27 mouse cellular contexts compared by ENCODE assay signal in genomic region chr1:175883398-175883797, GRCm38 (mm10). TPM values are rescaled to one million over a fixed set of nuclear protein-coding genes. Genes with fewer than 3 reads are reported as not detected.
DNase-seq lines count a peak whose midpoint lies in the region; ATAC-seq and TF ChIP-seq lines count a peak whose summit lies in the region.
"Had no signal": no experiment of that assay in that cellular context is flagged by ENCODE, and none has a peak within 500 bp of the region (broad histone marks: within the 10 kb centered on the region; RNA-seq: fewer than 3 reads in every experiment).

No protein-coding gene starts in this region.

- H3K9ac ChIP-seq in liver, embryonic 12.5 days = no peak overlapping the region
- no peak overlapping the region for H3K9ac ChIP-seq in liver, embryonic 11.5 days (ENCODE audit: low read depth, low read length)
- no peak overlapping the region for H3K9ac ChIP-seq in heart, adult 2 months (ENCODE audit: low read depth, low read length)
- H3K9ac ChIP-seq: embryonic facial prominence, embryonic 13.5 days; forebrain, postnatal 0 days; heart, embryonic 13.5 days; hindbrain, embryonic 14.5 days; limb, embryonic 13.5 days; liver, postnatal 0 days; neural tube, embryonic 13.5 days had no signal

- TF ChIP-seq EP300 in heart, adult 2 months (IDR thresholded peaks at IDR 0.05; ENCODE audit: insufficient read depth, low read depth, low read length) = no peak

- H3K27me3 ChIP-seq in liver, embryonic 12.5 days (replicated peaks) = no peaks in the 10 kb centered on the region
- H3K27me3 ChIP-seq in liver, embryonic 11.5 days (replicated peaks; ENCODE audit: control insufficient read depth, insufficient read depth, low read length) = no peaks in the 10 kb centered on the region
- no peaks in the 10 kb centered on the region for H3K27me3 ChIP-seq in heart, adult 2 months (ENCODE audit: control insufficient read depth, insufficient read depth, low read length)
- H3K27me3 ChIP-seq: embryonic facial prominence, embryonic 13.5 days; heart, embryonic 13.5 days; limb, embryonic 13.5 days; megakaryocyte, embryonic 14.5 days; neural tube, embryonic 13.5 days had no signal

- TF ChIP-seq CTCF in heart, adult 2 months (IDR thresholded peaks at IDR 0.05) = no peak

- H3K36me3 ChIP-seq in liver, embryonic 12.5 days = peaks cover 66% of the 10 kb centered on the region
- H3K36me3 ChIP-seq in liver, embryonic 11.5 days (ENCODE audit: control insufficient read depth, insufficient read depth, low read length) = peaks cover 39% of the 10 kb centered on the region
- H3K36me3 ChIP-seq in heart, adult 2 months (ENCODE audit: control insufficient read depth, insufficient read depth, low read length) = no peaks in the 10 kb centered on the region
- H3K36me3 ChIP-seq: neural tube, embryonic 13.5 days had no signal

- DNase-seq in gastrocnemius, postnatal 10 days = peak; percentile 8
- no peak for DNase-seq in gastrocnemius, postnatal 36 days
- no peak for DNase-seq in liver, embryonic 11.5 days (ENCODE audit: low spot score)
- DNase-seq in Muller cell, postnatal 12 days (ENCODE audit: inconsistent ontology term) = peak; percentile 35
- peak; percentile 22 for DNase-seq in testis, postnatal 14 days (ENCODE audit: low spot score)
- DNase-seq in heart, adult 2 months = no peak
- DNase-seq: cerebellum, adult 9-11 months; forebrain, postnatal 0 days; heart, postnatal 36 days; liver, postnatal 0 days; midbrain, embryonic 14.5 days; right cerebral cortex, adult 18-20 months; thymus, adult 18-20 months; thymus, postnatal 4 days had no signal

- no peaks in the 10 kb centered on the region for H3K9me3 ChIP-seq in liver, embryonic 12.5 days (replicated peaks)
- no peaks in the 10 kb centered on the region for H3K9me3 ChIP-seq in liver, embryonic 11.5 days (ENCODE audit: control insufficient read depth, low read length)
- H3K9me3 ChIP-seq: embryonic facial prominence, embryonic 13.5 days; heart, embryonic 13.5 days; limb, embryonic 13.5 days; megakaryocyte, embryonic 14.5 days; neural tube, embryonic 13.5 days had no signal

- no peak overlapping the region for H3K4me3 ChIP-seq in liver, embryonic 12.5 days
- H3K4me3 ChIP-seq in liver, embryonic 11.5 days (ENCODE audit: low read depth, low read length) = no peak overlapping the region
- no peak overlapping the region for H3K4me3 ChIP-seq in heart, adult 2 months
- H3K4me3 ChIP-seq: embryonic facial prominence, embryonic 13.5 days; heart, embryonic 13.5 days; limb, embryonic 13.5 days; megakaryocyte, embryonic 14.5 days; neural tube, embryonic 13.5 days had no signal

- H3K27ac ChIP-seq in liver, embryonic 12.5 days = no peak overlapping the region
- H3K27ac ChIP-seq in liver, embryonic 11.5 days (ENCODE audit: low read depth, low read length) = no peak overlapping the region
- H3K27ac ChIP-seq in heart, adult 2 months = no peak overlapping the region
- H3K27ac ChIP-seq: embryonic facial prominence, embryonic 13.5 days; heart, embryonic 13.5 days; hindbrain, embryonic 14.5 days; limb, embryonic 13.5 days; neural tube, embryonic 13.5 days had no signal

- no peak for TF ChIP-seq POLR2A in heart, adult 2 months (IDR thresholded peaks at IDR 0.05; ENCODE audit: insufficient read depth, low read depth, low read length)

- H3K4me1 ChIP-seq in liver, embryonic 12.5 days = peaks cover 23% of the 10 kb centered on the region
- H3K4me1 ChIP-seq in liver, embryonic 11.5 days (replicated peaks; ENCODE audit: control insufficient read depth, insufficient read depth, low read length) = peaks cover 11% of the 10 kb centered on the region
- H3K4me1 ChIP-seq in heart, adult 2 months (ENCODE audit: control insufficient read depth, insufficient read depth, low read length) = peaks cover 2% of the 10 kb centered on the region; the same call in 1 of the 2 replicates

- H3K79me2 ChIP-seq in heart, adult 2 months (replicated peaks; ENCODE audit: control insufficient read depth, insufficient read depth, low read length) = no peaks in the 10 kb centered on the region

- intact Hi-C loops in gastrocnemius, postnatal 36 days (cut with DNase I) = loop anchor here (5.0 kb wide), 1 partner anchor 191 kb away; the partner anchor contains the start of genes Chml and Opn3
- intact Hi-C loops in heart, adult 2 months (cut with DNase I) = no loop called here

- no peak for ATAC-seq in liver, embryonic 12.5 days
- ATAC-seq in liver, embryonic 11.5 days (replicated peaks; ENCODE audit: low FRiP score) = no peak
- ATAC-seq: CD4-positive, CD25-positive, alpha-beta regulatory T cell, adult 4 months; forebrain, postnatal 0 days; intestine, embryonic 16.5 days; liver, postnatal 0 days had no signal

- WGBS in liver, embryonic 12.5 days (ENCODE audit: insufficient replicate concordance) = 88% methylated on average over 3 of the region's 3 CpGs
- 89% methylated on average over 3 of the region's 3 CpGs for WGBS in liver, embryonic 11.5 days
- WGBS in heart, adult 2 months = 37% methylated on average over 3 of the region's 3 CpGs

- H3K4me2 ChIP-seq in liver, embryonic 12.5 days = peak overlapping the region; percentile 77; the same call in 1 of the 2 replicates
- no peak overlapping the region for H3K4me2 ChIP-seq in liver, embryonic 11.5 days
- H3K4me2 ChIP-seq: embryonic facial prominence, embryonic 13.5 days; heart, embryonic 13.5 days; hindbrain, embryonic 14.5 days; limb, embryonic 13.5 days; neural tube, embryonic 13.5 days had no signal

RNA-seq across cellular contexts. Expression of gene Exo1, which starts 3.0 kb away (rescaled TPM):
- 1 to 10 TPM; 3.3 to 4.9 TPM for total RNA-seq in gastrocnemius, postnatal 10 days (2021)
- total RNA-seq in gastrocnemius, postnatal 36 days (2021) = under 1 TPM in 1 of 2 experiments, not detected in 1; 0.28 TPM
- 76.5 and 78.4 TPM in 2 replicates for polyA plus RNA-seq in liver, embryonic 12.5 days (2016; fragmentation: Nextera tagmentation; extraction: Ambion mirVana)
- 124 and 131 TPM in 2 replicates for polyA plus RNA-seq in liver, embryonic 11.5 days (2014; fragmentation: Nextera tagmentation; extraction: Ambion mirVana)
- under 1 TPM in 1 of 2 experiments, not detected in 1; 0.68 TPM for total RNA-seq in heart, adult 2 months (2021)
- 0.02 and 0.03 TPM in 2 replicates for polyA plus RNA-seq in heart, adult 2 months (2012; rRNA removed)

RNA-seq across cellular contexts. Expression of gene Gm38100, which starts 36.7 kb away (rescaled TPM):
- total RNA-seq in gastrocnemius, postnatal 10 days (2021) = not detected
- not detected for total RNA-seq in gastrocnemius, postnatal 36 days (2021)
- not detected in 2 replicates for polyA plus RNA-seq in liver, embryonic 12.5 days (2016; fragmentation: Nextera tagmentation; extraction: Ambion mirVana)
- polyA plus RNA-seq in liver, embryonic 11.5 days (2014; fragmentation: Nextera tagmentation; extraction: Ambion mirVana) = 0.12 TPM in 1 of 2 replicates, not detected in the other
- total RNA-seq in heart, adult 2 months (2021) = not detected
- polyA plus RNA-seq in heart, adult 2 months (2012; rRNA removed) = not detected in 2 replicates
- total RNA-seq: ES-E14; forebrain, postnatal 0 days; heart, postnatal 36 days; layer of hippocampus, postnatal 25 days; left cerebral cortex, postnatal 10 days had no signal
- polyA plus RNA-seq: CD4-positive, CD25-positive, alpha-beta regulatory T cell, adult 4 months; forebrain, postnatal 0 days; gonadal fat pad, adult 2 months; heart, embryonic 13.5 days; hindbrain, embryonic 14.5 days; liver, postnatal 0 days; midbrain, embryonic 14.5 days; neural tube, embryonic 13.5 days had no signal

Comparison
In these comparisons a context has a peak if more than half of its experiments do, and no peak if none do; other contexts are left out.
1. DNase-seq: peak in gastrocnemius, postnatal 10 days (single experiment), Muller cell, postnatal 12 days (single experiment) and testis, postnatal 14 days (single experiment); none in gastrocnemius, postnatal 36 days (0 of 2), liver, embryonic 11.5 days (single experiment) and heart, adult 2 months (0 of 2).